Mouse (Mus musculus): Measurements from ENCODE around the gene Spata22. TPM values are rescaled to one million over a fixed set of nuclear protein-coding genes. Genes with fewer than 3 reads are reported as not detected.
A peak's percentile ranks its signal among the peaks of the same experiment; 100 is the strongest.

Gene Spata22
- total RNA-seq (2012; rRNA removed) (not detected in 2 replicates), total RNA-seq (2014; rRNA removed) (not detected in 2 replicates), polyA plus RNA-seq (2012; ENCODE audit: insufficient read length, low read depth) (not detected in 2 replicates)

- no peak for DNase-seq (ENCODE audit: extremely low read depth)
- dilution Hi-C loops (cut with MboI; ENCODE audit: extremely low pct_ligation_motif_present, extremely low pct_unique_long_range_greater_than_20kb, low sequenced_read_pairs), result no loop called here
Measured at GRCm38 (mm10) chr11:73329442-73329841, at the start of gene Spata22, which contains the start of the genes Aspa and Gm49340. Gene Spata22 (plus strand): TSS chr11:73329741. Gene Aspa (minus strand): TSS chr11:73329596. Gene Gm49340 (plus strand): TSS chr11:73329741.

GRCm38 (mm10) chr11:73280710-73281109, 48.8 kb upstream of the Spata22 start:
- Histone ChIP-seq H3K36me3 (replicated peaks in 1 of 2; ENCODE audit: control insufficient read depth in 1 of 2, insufficient read depth in 1 of 2, low read length in 1 of 2) (no peaks in the 10 kb centered on the region), H3K79me2 (replicated peaks; ENCODE audit: control insufficient read depth, extremely low read depth, insufficient read depth, poor library complexity, severe bottlenecking) (no peaks in the 10 kb centered on the region), H3K27ac (ENCODE audit: insufficient read depth, low read depth) (no peak overlapping the region), H3K9ac (ENCODE audit: insufficient read depth, low read depth) (no peak overlapping the region), H3K4me3 (replicated peaks in 1 of 3; ENCODE audit: low read depth in 2 of 3, low read length in 2 of 3, poor library complexity in 1 of 3) (no peak overlapping the region), H3K4me1 (ENCODE audit: control insufficient read depth in 1 of 2, insufficient read depth in 2 of 2) (peaks cover 18 to 37% of the 10 kb centered on the region in 2 experiments), H3K27me3 (replicated peaks) (peaks cover 88% of the 10 kb centered on the region), H3K9me3 (replicated peaks; ENCODE audit: low read length) (no peaks in the 10 kb centered on the region), H3K4me2 (ENCODE audit: insufficient read depth, low read depth, poor library complexity, severe bottlenecking) (peak overlapping the region; percentile 48)
- in situ Hi-C loops (cut with MboI; ENCODE audit: low pct_ligation_motif_present, low pct_unique_long_range_greater_than_20kb, low sequenced_read_pairs) (loop anchor here (10.0 to 25.0 kb wide), 2 partner anchors 146 to 1082 kb away; partner anchors contain the start of genes Haspin, Olfr411 and Olfr412), dilution Hi-C loops (cut with MboI; ENCODE audit: extremely low pct_ligation_motif_present, extremely low pct_unique_long_range_greater_than_20kb, low sequenced_read_pairs) (no loop called here)
- TF ChIP-seq JUN (IDR thresholded peaks at IDR 0.05; ENCODE audit: insufficient read depth, low read depth, low read length) (no peak), SMC3 (IDR thresholded peaks at IDR 0.05; ENCODE audit: low read depth, low read length) (no peak), CHD2 (IDR thresholded peaks at IDR 0.05; ENCODE audit: low read length) (peak; percentile 27; the same call in 1 of the 2 replicates), ZNF384 (IDR thresholded peaks at IDR 0.05; ENCODE audit: low read depth, low read length) (no peak), SIN3A (IDR thresholded peaks at IDR 0.05; ENCODE audit: low read length) (no peak), BHLHE40 (IDR thresholded peaks at IDR 0.05; ENCODE audit: low read depth, low read length) (peak; percentile 56), JUND (conservative IDR thresholded peaks at IDR 0.05; ENCODE audit: low read depth, low read length) (no peak), ZMIZ1 (IDR thresholded peaks at IDR 0.05; ENCODE audit: low read depth, low read length) (no peak), ETS1 (conservative IDR thresholded peaks at IDR 0.05; ENCODE audit: low read depth, low read length) (no peak), UBTF (IDR thresholded peaks at IDR 0.05; ENCODE audit: low read depth, low read length) (no peak), MYC (IDR thresholded peaks at IDR 0.05; ENCODE audit: low read depth, low read length) (no peak), POLR2A (IDR thresholded peaks at IDR 0.05; ENCODE audit: low read depth, low read length) (no peak), MAFK (IDR thresholded peaks at IDR 0.05; ENCODE audit: insufficient replicate concordance, low read length) (no peak), IRF4 (IDR thresholded peaks at IDR 0.05; ENCODE audit: low read depth, low read length) (peak; percentile 55; the same call in 1 of the 2 replicates), RAD21 (IDR thresholded peaks at IDR 0.05; ENCODE audit: low read depth, low read length) (no peak), RCOR1 (conservative IDR thresholded peaks at IDR 0.05; ENCODE audit: low read depth, low read length) (no peak), ZC3H11A (IDR thresholded peaks at IDR 0.05; ENCODE audit: low read depth, low read length) (no peak), NELFE (IDR thresholded peaks at IDR 0.05; ENCODE audit: low read depth, low read length) (no peak), KAT2A (IDR thresholded peaks at IDR 0.05; ENCODE audit: insufficient replicate concordance, low read length) (no peak), NRF1 (IDR thresholded peaks at IDR 0.05; ENCODE audit: low read depth, low read length) (no peak), MEF2A (IDR thresholded peaks at IDR 0.05; ENCODE audit: borderline replicate concordance, low read depth, low read length) (no peak), TCF12 (IDR thresholded peaks at IDR 0.05; ENCODE audit: low read depth, low read length) (no peak), HCFC1 (IDR thresholded peaks at IDR 0.05; ENCODE audit: low read depth, low read length) (no peak), EP300 (IDR thresholded peaks at IDR 0.05; ENCODE audit: low read length) (no peak), CTCF (conservative IDR thresholded peaks at IDR 0.05 in 1 of 2, IDR thresholded peaks at IDR 0.05 in 1 of 2; ENCODE audit: low read depth in 2 of 2, low read length in 2 of 2) (no peak), ELF1 (IDR thresholded peaks at IDR 0.05; ENCODE audit: low read depth, low read length) (no peak)
- DNase-seq (ENCODE audit: extremely low read depth), result peak; percentile 33

More at GRCm38 (mm10) chr11:73329442-73329841, at the start of gene Spata22, which contains the start of the genes Aspa and Gm49340:
- TF ChIP-seq ZC3H11A (IDR thresholded peaks at IDR 0.05; ENCODE audit: low read depth, low read length) (no peak), TBP (conservative IDR thresholded peaks at IDR 0.05; ENCODE audit: low read depth, low read length) (no peak), CTCF (conservative IDR thresholded peaks at IDR 0.05 in 1 of 2, IDR thresholded peaks at IDR 0.05 in 1 of 2; ENCODE audit: low read depth in 2 of 2, low read length in 2 of 2) (no peak), MYC (IDR thresholded peaks at IDR 0.05; ENCODE audit: low read depth, low read length) (no peak)
- Histone ChIP-seq H3K79me2 (replicated peaks; ENCODE audit: control insufficient read depth, extremely low read depth, insufficient read depth, poor library complexity, severe bottlenecking) (no peaks in the 10 kb centered on the region), H3K36me3 (replicated peaks in 1 of 2; ENCODE audit: control insufficient read depth in 1 of 2, insufficient read depth in 1 of 2, low read length in 1 of 2) (no peaks in the 10 kb centered on the region), H3K9me3 (replicated peaks; ENCODE audit: low read length) (peaks cover 4% of the 10 kb centered on the region), H3K9ac (ENCODE audit: insufficient read depth, low read depth) (no peak within 1 kb of the TSS), H3K27ac (ENCODE audit: insufficient read depth, low read depth) (no peak within 1 kb of the TSS), H3K4me3 (replicated peaks in 1 of 3; ENCODE audit: low read depth in 2 of 3, low read length in 2 of 3, poor library complexity in 1 of 3) (no peak within 1 kb of the TSS), H3K4me2 (ENCODE audit: insufficient read depth, low read depth, poor library complexity, severe bottlenecking) (no peak within 1 kb of the TSS), H3K4me1 (ENCODE audit: control insufficient read depth in 1 of 2, insufficient read depth in 2 of 2) (no peaks in the 10 kb centered on the region), H3K27me3 (replicated peaks) (peaks cover 68% of the 10 kb centered on the region)
- in situ Hi-C loops (cut with MboI; ENCODE audit: low pct_ligation_motif_present, low pct_unique_long_range_greater_than_20kb, low sequenced_read_pairs), result no loop called here

Measured in CH12.LX (cell line).